Mouse (Mus musculus): Measurements from ENCODE around the gene Pim1.
A peak's percentile ranks its signal among the peaks of the same experiment; 100 is the strongest.
"Not testable (repeated sequence)": the region's sequence is repeated elsewhere in the genome, so short reads cannot be mapped to it uniquely, and the experiment has no call there.

Pim1 gene

GRCm38 (mm10) chr17:29490713-29491581 is at the start of gene Pim1:
Gene Pim1, plus strand, starts transcription at chr17:29490753.
- peak; percentile 79 for DNase-seq (ENCODE audit: low read depth)

- no peak for DNase-seq (ENCODE audit: low read depth)
Observed at GRCm38 (mm10) chr17:29441562-29441961, 49.0 kb upstream of the Pim1 start.

- DNase-seq (ENCODE audit: low read depth): no peak
Observed at GRCm38 (mm10) chr17:29442131-29442557, 48.4 kb upstream of the Pim1 start.

GRCm38 (mm10) chr17:29443724-29444123 is 46.8 kb upstream of the Pim1 start:
- DNase-seq (ENCODE audit: low read depth): no peak

GRCm38 (mm10) chr17:29445072-29445471 is 45.5 kb upstream of the Pim1 start:
- no peak for DNase-seq (ENCODE audit: low read depth)

GRCm38 (mm10) chr17:29447323-29447722 is 43.2 kb upstream of the Pim1 start:
- DNase-seq (ENCODE audit: low read depth): no peak

GRCm38 (mm10) chr17:29448055-29448454 is 42.5 kb upstream of the Pim1 start:
- DNase-seq (ENCODE audit: low read depth): no peak

GRCm38 (mm10) chr17:29448561-29448960 is 42.0 kb upstream of the Pim1 start:
- DNase-seq (ENCODE audit: low read depth): no peak

- DNase-seq (ENCODE audit: low read depth): no peak
Observed at GRCm38 (mm10) chr17:29450899-29451840, 39.4 kb upstream of the Pim1 start.

- no peak for DNase-seq (ENCODE audit: low read depth)
Observed at GRCm38 (mm10) chr17:29451841-29452210, 38.7 kb upstream of the Pim1 start.

GRCm38 (mm10) chr17:29454119-29454518 is 36.4 kb upstream of the Pim1 start:
- DNase-seq (ENCODE audit: low read depth): not testable (repeated sequence)

- no peak for DNase-seq (ENCODE audit: low read depth)
Observed at GRCm38 (mm10) chr17:29455411-29456120, 35.0 kb upstream of the Pim1 start.

- DNase-seq (ENCODE audit: low read depth): no peak
Observed at GRCm38 (mm10) chr17:29456476-29456875, 34.1 kb upstream of the Pim1 start.

- DNase-seq (ENCODE audit: low read depth): no peak
Observed at GRCm38 (mm10) chr17:29456926-29457325, 33.6 kb upstream of the Pim1 start.

GRCm38 (mm10) chr17:29457795-29458560 is 32.6 kb upstream of the Pim1 start:
- no peak for DNase-seq (ENCODE audit: low read depth)

GRCm38 (mm10) chr17:29459321-29460118 is 31.0 kb upstream of the Pim1 start:
- peak; percentile 65 for DNase-seq (ENCODE audit: low read depth)

- DNase-seq (ENCODE audit: low read depth): no peak
Observed at GRCm38 (mm10) chr17:29460119-29460505, 30.4 kb upstream of the Pim1 start.

- no peak for DNase-seq (ENCODE audit: low read depth)
Observed at GRCm38 (mm10) chr17:29463627-29464026, 26.9 kb upstream of the Pim1 start.

- no peak for DNase-seq (ENCODE audit: low read depth)
Observed at GRCm38 (mm10) chr17:29464068-29464467, 26.5 kb upstream of the Pim1 start.

GRCm38 (mm10) chr17:29464519-29465140 is 25.9 kb upstream of the Pim1 start:
- DNase-seq (ENCODE audit: low read depth): no peak
